Mouse (Mus musculus) fibroblast of lung, adult 2 months (primary cell): Measurements from ENCODE around the gene Tlk2.
A peak's percentile ranks its signal among the peaks of the same experiment; 100 is the strongest.

Experiments
- DNase-seq: peaks from one replicate; pipeline ENCODE4 v3.0.0-alpha.2; 2011; ENCODE audit warnings: low read depth

Gene Tlk2

DNA sequence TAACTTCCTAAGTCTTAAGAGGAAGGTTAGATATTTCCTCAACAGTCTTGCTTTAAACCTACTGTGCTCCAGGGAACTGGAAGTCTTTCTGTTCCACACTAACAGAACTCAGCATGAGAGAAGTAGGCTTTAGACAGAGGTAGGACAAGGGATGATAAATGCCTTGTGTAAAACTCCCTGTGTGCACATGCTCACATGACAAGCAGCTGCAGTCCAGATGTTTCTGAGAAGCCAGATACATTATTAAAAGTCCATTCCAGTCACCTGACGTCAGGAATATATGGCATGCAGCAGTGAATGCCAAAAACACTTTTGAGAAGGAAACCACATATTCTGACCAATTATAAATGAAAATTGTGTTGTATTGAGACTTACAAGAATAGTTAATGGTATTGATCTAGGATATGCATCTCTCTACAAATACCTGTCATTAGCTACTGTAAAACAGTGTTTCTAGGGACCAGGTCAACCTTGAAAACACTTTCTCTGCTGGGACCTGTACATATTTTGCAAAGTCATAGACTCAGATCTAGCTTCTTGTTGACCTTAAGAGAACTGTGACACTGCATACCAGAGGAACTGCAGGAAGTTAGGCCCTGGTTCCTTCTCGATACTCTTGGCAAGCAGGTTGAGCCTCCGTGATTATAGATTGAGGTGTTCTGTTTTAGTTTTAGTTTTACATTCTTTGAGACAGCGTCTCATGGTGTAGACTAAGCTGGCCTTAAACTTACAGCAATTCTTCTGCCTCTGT, 83.2 kb downstream of the Tlk2 start:
- no peak for DNase-seq

GRCm38 (mm10) chr11:105264506-105264905, 85.9 kb downstream of the Tlk2 start:
- no peak for DNase-seq

GRCm38 (mm10) chr11:105264988-105265387, 86.4 kb downstream of the Tlk2 start:
- DNase-seq, result no peak

DNA sequence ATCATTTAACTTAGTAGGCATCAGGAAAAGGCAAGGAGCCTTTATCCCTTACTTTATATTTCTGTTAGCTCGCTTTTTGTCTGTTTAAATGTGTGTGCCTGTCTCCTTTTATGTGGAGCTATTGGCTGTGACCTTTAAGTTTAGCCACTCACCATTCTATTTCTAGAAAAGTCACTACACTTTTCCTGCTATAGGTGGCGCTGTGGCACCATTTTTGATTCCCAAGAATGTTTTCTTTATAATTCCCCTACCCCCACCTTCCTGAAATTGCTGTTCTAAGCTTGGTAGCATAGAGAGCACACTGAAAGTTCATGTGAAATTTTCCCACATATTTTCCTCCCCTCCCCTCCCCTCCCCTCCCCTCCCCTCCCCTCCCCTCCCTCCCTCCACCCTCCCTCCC, 91.5 kb downstream of the Tlk2 start:
- no peak for DNase-seq

DNA sequence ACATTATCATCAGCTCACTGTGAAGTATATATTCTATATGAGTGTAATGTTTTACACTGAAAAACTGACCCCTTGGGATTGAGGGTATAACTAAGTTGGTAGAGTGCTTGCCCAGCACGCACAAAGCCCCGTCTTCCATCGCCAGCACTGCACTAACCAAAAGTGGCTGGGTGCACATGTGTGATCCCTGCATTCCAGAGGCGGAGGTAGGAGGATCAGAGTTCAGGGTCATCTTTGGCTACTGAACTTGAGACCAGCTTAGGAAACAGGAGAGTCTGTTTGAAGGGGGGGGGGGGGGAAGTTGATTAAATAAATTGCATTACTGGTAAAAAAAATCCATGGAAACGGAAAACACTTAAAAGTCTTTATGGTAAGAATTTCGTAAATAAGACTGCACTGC, 101.8 kb downstream of the Tlk2 start:
- DNase-seq, result no peak

DNA sequence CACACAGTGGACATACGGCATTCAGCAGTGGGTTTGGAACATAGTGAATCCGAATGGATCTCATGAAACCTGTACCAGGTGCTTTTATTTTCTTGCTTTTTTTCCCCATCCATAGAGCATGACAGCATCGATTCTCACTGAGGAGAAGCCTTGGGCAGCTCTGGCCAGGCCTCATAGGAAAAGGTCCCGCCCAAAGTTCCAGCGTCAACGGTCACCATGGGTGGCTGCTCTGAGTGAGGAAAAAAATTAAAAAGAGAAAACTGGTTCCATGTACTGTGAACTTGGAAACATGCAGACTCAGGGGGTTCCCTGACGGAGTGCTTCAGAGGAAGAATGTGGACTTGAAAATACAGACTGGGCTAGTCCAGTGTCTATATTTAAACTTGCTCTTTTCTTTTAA, 102.7 kb downstream of the Tlk2 start:
- DNase-seq, result no peak

DNA sequence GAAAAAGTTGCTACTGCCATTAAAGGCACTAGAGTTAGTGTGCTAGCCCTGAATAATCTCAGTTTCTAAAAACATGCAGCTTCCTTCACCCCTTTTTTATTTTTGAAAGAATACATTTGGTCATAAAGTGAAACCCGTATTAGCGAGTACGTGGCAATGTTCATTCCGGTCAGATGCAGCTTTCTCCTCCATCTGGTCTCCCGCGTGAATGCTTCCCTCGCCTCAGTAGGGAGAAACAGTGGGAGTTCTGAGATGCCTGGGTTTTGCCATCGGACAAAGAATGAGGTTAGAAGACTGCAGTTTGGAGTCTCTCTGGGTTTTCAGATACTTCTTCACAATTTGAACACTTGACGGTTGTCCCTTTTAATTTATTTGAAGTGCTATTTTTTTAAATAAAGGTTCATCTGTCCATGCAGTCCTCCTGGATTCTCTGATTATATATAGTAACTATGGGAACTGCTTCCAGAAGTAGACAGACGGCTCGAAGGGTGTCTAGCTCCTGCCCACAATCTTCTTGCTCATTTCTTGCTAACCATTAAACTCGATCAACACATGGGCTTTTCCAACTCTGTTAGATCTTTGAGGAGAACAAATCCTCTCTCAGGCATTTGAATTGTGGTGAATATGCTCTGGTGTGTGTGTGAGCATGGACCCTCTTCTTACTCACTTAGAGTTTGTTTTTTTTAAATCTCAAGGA, 103.3 kb downstream of the Tlk2 start:
- no peak for DNase-seq

DNA sequence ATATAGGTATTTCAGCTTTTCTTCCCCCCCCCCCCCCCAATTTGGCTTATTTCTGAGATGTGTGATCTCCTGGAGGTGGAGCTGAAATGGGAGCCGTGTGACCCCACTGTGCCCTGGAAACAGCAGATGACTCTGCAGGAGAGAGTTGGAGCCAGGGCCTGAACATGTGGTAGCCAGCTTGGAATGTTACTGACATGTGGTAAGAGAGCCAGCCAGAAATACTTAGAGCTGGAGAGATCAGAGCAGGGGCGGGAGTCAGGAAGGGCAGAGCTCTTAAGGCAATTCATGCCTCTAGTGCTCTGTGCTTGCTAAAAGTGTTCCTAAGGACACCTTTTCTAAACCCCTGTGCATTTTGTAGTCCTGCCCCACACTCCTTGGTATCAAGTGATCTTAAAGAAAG, 103.9 kb downstream of the Tlk2 start:
- peak; percentile 85 for DNase-seq

DNA sequence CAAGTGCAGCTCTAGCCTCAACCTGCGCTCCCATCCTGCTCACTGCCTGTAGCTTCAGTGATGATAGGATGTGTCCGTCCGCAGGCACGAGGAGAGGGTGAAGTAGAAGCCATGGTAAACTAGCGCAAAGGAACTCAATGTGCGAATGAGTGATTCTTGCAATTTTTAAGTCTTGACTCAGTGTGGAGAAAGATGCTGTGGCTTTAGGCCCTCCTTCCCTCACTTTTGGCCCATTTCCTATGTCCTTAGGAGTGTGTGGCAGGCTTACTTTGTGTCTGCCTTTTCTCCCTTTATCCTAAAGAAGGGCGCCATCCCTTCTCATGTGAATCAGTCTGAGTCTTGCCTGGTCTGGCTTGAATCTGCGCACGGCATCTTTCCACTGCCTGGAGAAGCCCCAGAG, 104.4 kb downstream of the Tlk2 start:
- no peak for DNase-seq

GRCm38 (mm10) chr11:105285720-105286119, 107.1 kb downstream of the Tlk2 start:
- no peak for DNase-seq

DNA sequence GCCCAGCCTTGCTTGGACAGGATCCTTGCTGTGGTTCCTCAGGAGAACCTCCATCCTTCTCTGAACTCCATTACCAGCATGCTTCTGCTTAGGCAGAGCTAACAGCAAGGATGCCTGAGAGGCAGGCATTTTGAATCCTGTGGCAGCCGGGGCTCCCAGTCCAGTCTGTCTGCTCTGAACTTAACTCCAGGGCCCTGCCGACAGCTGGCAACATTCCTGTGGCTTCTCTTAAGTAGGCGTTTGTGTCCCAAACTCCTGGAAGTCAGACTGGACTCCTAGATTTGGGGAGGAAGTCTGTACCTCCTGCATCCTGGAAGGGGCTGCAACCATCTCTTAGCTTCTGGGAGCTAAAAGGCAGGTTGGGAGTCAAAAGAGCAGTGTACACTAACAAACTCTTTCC, 110.8 kb downstream of the Tlk2 start:
- no peak for DNase-seq

DNA sequence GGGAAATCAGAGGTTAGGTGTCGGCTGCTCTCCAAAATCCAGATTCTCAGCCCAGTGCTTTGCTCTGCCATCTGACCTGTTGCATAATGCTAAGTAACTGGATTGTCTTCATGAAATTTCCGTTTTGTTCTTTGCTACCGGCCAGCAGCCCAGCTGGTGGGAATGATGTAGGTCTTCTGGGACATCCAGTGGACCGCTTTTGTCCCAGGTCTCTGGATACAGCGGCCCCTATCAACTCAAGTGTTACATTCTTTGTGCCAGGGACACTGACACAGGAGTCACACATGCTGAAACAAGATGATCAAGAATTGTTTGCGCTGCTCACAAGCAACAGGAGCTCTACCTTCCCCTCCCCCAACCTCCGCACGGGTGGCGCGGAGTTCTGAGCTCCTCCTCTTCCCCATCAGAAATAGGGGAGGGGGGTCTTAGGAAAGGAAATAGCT, 113.1 kb downstream of the Tlk2 start:
- DNase-seq, result peak; percentile 75

GRCm38 (mm10) chr11:105292124-105293071, 113.8 kb downstream of the Tlk2 start, which contains the start of gene Mrc2:
TSS of gene Mrc2 (plus strand) at chr11:105292643.
- peak; percentile 60 for DNase-seq

DNA sequence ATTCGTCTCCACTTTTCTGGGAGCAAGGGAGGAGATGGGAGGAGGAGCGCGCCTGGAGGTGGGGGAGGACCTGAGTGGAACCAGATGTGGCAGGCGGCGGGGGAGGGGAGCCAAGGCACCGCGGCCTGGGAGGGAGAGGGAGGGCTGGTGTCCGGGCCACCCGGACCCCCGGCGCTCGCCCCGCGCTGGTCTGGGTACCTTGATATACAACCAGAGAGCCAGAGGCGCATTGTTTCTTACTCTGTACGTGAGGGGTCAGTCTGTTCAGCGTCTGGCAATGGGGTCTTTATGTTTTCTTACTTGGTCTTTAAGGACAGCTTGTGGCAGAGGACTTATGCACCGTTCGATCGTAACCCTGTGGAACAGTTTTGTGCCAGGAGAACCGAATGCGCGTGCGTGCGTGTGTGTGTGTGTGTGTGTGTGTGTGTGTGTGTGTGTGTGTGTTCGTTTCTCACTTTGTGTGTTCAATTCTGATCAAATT, 114.5 kb downstream of the Tlk2 start:
- DNase-seq, result no peak

- no peak for DNase-seq
These were observed 115.4 kb downstream of the Tlk2 start for GRCm38 (mm10) chr11:105293901-105294494.

GRCm38 (mm10) chr11:105296084-105296483, 117.5 kb downstream of the Tlk2 start:
- DNase-seq, result no peak

DNA sequence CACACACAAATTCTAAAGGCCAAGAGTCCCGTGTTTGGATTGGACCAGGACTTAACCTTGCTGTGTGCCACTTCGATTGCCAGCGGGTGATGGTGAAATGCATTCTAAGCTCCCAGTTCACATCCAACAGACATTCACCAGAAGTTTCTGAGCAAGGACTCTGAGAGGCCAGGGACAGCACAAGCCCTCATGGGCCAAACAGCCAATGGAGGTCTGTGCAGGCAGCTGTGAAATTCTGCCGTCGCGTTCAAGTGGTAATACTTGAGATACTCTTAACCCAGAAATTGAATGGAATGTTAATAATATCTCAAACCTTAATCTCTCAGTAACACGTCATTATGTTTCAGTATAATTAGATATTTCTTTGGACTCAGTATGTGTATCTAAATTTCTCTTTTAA, 131.6 kb downstream of the Tlk2 start:
- no peak for DNase-seq

GRCm38 (mm10) chr11:105311291-105311975, 132.8 kb downstream of the Tlk2 start:
- DNase-seq, result no peak

GRCm38 (mm10) chr11:105312311-105312942, 133.8 kb downstream of the Tlk2 start:
- peak; percentile 72 for DNase-seq

DNA sequence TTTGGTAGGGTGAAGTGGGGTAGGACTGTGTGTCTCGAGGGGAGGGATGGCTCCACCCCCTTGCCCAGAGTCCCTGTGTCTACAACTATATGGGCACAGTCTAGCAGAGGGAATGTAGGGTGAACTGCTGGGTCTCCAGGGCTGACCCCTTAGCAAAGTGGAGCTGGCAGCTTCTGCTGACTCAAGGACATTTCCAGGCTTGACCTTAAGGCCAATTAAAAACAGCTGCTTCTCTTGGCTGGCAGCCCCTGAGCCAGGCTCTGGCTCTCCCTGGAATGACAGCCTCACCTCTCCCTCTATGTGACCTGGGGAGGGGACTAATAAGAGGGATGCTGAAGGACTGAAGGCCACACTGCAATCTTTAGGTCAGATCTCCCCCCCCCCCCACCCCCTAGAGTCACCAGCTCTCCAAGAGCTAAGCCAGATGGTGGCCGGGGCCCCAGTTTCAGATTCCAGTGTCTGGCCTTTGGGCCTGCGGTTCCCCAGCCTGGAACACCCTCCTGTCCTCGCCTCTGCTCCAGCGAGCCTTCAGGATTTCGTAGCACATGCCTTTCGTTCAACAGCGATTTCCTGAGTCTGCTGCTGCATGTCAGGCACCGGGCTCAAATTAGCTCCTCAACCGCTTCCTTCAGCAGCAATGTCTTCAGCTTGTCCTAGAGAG, 134.5 kb downstream of the Tlk2 start:
- peak; percentile 88 for DNase-seq
